Mouse (Mus musculus) heart, embryonic 15.5 days (tissue): ENCODE results near the gene Olfr294. TPM values are rescaled to one million over a fixed set of nuclear protein-coding genes. Genes with fewer than 3 reads are reported as not detected.

Source experiments
- ATAC-seq: fragments of 200-750 bp; cut with Nextera tagmentation; replicated peaks from 2 replicates; pipeline ENCODE4 v1.8.0; 2017; ENCODE audit warnings: low read depth, moderate TSS enrichment; ENCODE audit not compliant: insufficient number of reproducible peaks, insufficient read depth, low FRiP score
- H3K27ac ChIP-seq: fragments of 300-500 bp; sonication (generic); 2 replicates; pipeline ENCODE4 v1.5.1; 2015; ENCODE audit warnings: mild to moderate bottlenecking, inconsistent platforms
- H3K27me3 ChIP-seq: fragments of 300-500 bp; sonication (generic); 2 replicates; pipeline ENCODE4 v1.6.1; 2015; ENCODE audit warnings: inconsistent platforms
- H3K36me3 ChIP-seq: fragments of 300-500 bp; sonication (generic); 2 replicates; pipeline ENCODE4 v1.6.1; 2015; ENCODE audit warnings: mild to moderate bottlenecking, inconsistent platforms
- H3K4me1 ChIP-seq: fragments of 300-500 bp; sonication (generic); replicated peaks from 2 replicates; pipeline ENCODE4 v1.6.1; 2015; ENCODE audit warnings: inconsistent platforms
- H3K4me2 ChIP-seq: fragments of 300-500 bp; sonication (generic); 2 replicates; pipeline ENCODE4 v1.6.1; 2015; ENCODE audit warnings: inconsistent platforms, mild to moderate bottlenecking, moderate library complexity
- H3K4me3 ChIP-seq: fragments of 300-500 bp; sonication (generic); 2 replicates; pipeline ENCODE4 v1.5.1; 2015; ENCODE audit warnings: mild to moderate bottlenecking, inconsistent platforms
- H3K9ac ChIP-seq: fragments of 300-500 bp; sonication (generic); 2 replicates; pipeline ENCODE4 v1.6.1; 2015; ENCODE audit warnings: mild to moderate bottlenecking, inconsistent platforms
- H3K9me3 ChIP-seq: fragments of 300-500 bp; sonication (generic); replicated peaks from 2 replicates; pipeline ENCODE4 v1.6.1; 2016; ENCODE audit warnings: inconsistent platforms
- WGBS: fragments of 180-500 bp; shearing (Covaris S2); methylation state at CpG from one replicate; pipeline ENCODE4 v1.1.7; 2015; ENCODE audit warnings: mixed read lengths; 5-methylcytosine and 5-hydroxymethylcytosine counted together
- polyA plus RNA-seq: library from polyadenylated mRNA; unstranded; fragments of >200 nt; fragmentation: Nextera tagmentation; extraction: Ambion mirVana; gene quantifications from 2 replicates; pipeline ENCODE4 v1.2.1, GENCODE M21; 2015

Olfr294 gene
- not detected in 2 replicates for polyA plus RNA-seq

DNA sequence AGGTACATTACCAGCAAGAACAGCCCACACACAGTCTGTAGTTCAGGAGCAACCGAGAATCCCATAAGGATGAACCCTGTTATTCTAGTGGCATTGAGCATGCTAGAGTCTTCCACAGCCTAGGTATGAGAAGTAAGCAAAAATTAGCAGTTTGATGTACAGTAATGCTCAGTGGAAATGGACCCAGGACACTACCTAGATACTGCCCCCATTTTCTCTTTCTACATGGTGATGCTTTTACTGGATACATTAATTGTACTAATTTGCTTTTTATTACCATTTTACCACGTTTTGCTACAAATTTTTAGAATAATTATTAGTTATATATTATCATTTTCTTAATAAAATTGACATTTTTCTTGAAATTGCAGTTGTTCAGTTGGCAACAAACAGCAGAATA lies at the start of gene Olfr294:
TSS of gene Olfr294 (minus strand) at position 101 of the 400 bp plus-strand sequence.
- no peak for ATAC-seq
- no peak within 1 kb of the TSS for H3K4me2 ChIP-seq
- no peaks in the 10 kb centered on the region for H3K9me3 ChIP-seq
- H3K36me3 ChIP-seq: no peaks in the 10 kb centered on the region
- H3K27me3 ChIP-seq: no peaks in the 10 kb centered on the region
- no peak within 1 kb of the TSS for H3K27ac ChIP-seq
- H3K4me1 ChIP-seq: no peaks in the 10 kb centered on the region
- 47% methylated on average over 2 of the region's 2 CpGs for WGBS
- no peak within 1 kb of the TSS for H3K9ac ChIP-seq
- no peak within 1 kb of the TSS for H3K4me3 ChIP-seq

GRCm38 (mm10) chr7:86648761-86649160 lies 32.3 kb upstream of the Olfr294 start, which contains the start of gene Olfr293:
Gene Olfr293 (plus strand): TSS chr7:86649061.
- Histone ChIP-seq H3K4me1 (no peaks in the 10 kb centered on the region), H3K27ac (no peak within 1 kb of the TSS), H3K9me3 (no peaks in the 10 kb centered on the region), H3K4me2 (no peak within 1 kb of the TSS), H3K36me3 (no peaks in the 10 kb centered on the region), H3K27me3 (no peaks in the 10 kb centered on the region), H3K9ac (no peak within 1 kb of the TSS), H3K4me3 (no peak within 1 kb of the TSS)
- 82% methylated on average over 4 of the region's 4 CpGs for WGBS
- ATAC-seq: no peak

- Histone ChIP-seq H3K9me3 (no peaks in the 10 kb centered on the region; the same call in 1 of the 2 replicates), H3K4me3 (no peak within 1 kb of the TSS), H3K27me3 (no peaks in the 10 kb centered on the region), H3K4me1 (no peaks in the 10 kb centered on the region), H3K27ac (no peak within 1 kb of the TSS), H3K9ac (no peak within 1 kb of the TSS), H3K36me3 (no peaks in the 10 kb centered on the region), H3K4me2 (no peak within 1 kb of the TSS)
- 68% methylated on average over 2 of the region's 2 CpGs for WGBS
- ATAC-seq: no peak
Observed at GRCm38 (mm10) chr7:86583562-86583961, 32.9 kb downstream of the Olfr294 start, which contains the start of gene Olfr295. Gene Olfr295 (plus strand): TSS chr7:86583862.

Other genes starting within 250 kb of the Olfr294 start
- gene Olfr305, start 249.7 kb downstream of the Olfr294 start, polyA plus RNA-seq: not detected in 2 replicates
- gene Olfr304, start 230.0 kb downstream of the Olfr294 start, polyA plus RNA-seq: not detected in 2 replicates
- gene Olfr303, start 218.9 kb downstream of the Olfr294 start, polyA plus RNA-seq: not detected in 2 replicates
- gene Olfr301, start 212.8 kb downstream of the Olfr294 start, polyA plus RNA-seq: not detected in 2 replicates
- not detected in 2 replicates for gene Olfr299, start 156.7 kb downstream of the Olfr294 start, polyA plus RNA-seq
- not detected in 2 replicates for gene Olfr298, start 124.2 kb downstream of the Olfr294 start, polyA plus RNA-seq
- not detected in 2 replicates for gene Olfr297, start 96.7 kb downstream of the Olfr294 start, polyA plus RNA-seq
- gene Olfr295, start 32.8 kb downstream of the Olfr294 start, polyA plus RNA-seq: not detected in 2 replicates
- not detected in 2 replicates for gene Olfr293, start 32.4 kb upstream of the Olfr294 start, polyA plus RNA-seq
- gene Olfr292, start 71.7 kb upstream of the Olfr294 start, polyA plus RNA-seq: not detected in 2 replicates
- 0.29 TPM in 2 replicates for gene Folh1, start 159.3 kb upstream of the Olfr294 start, polyA plus RNA-seq
- not detected in 2 replicates for gene Vmn2r77, start 178.4 kb upstream of the Olfr294 start, polyA plus RNA-seq